Mouse (Mus musculus) intestine, embryonic 16.5 days (tissue): ENCODE results near the gene Tlk2. TPM values are rescaled to one million over a fixed set of nuclear protein-coding genes. Genes with fewer than 3 reads are reported as not detected.

ENCODE experiments used
- ATAC-seq: fragments of 200-750 bp; cut with Nextera tagmentation; 2 replicates; pipeline ENCODE4 v1.8.0; 2017; ENCODE audit warnings: moderate TSS enrichment, moderate library complexity
- H3K27ac ChIP-seq: fragments of 300-500 bp; sonication (generic); 2 replicates; pipeline ENCODE4 v1.5.1; 2014; ENCODE audit warnings: mild to moderate bottlenecking, low read length
- H3K27me3 ChIP-seq: fragments of 300-500 bp; sonication (generic); replicated peaks from 2 replicates; pipeline ENCODE4 v1.6.1; 2014; ENCODE audit warnings: low read length, control low read depth, mixed read lengths; ENCODE audit not compliant: control insufficient read depth, insufficient read depth
- H3K36me3 ChIP-seq: fragments of 300-500 bp; sonication (generic); 2 replicates; pipeline ENCODE4 v1.6.1; 2014; ENCODE audit warnings: low read length, control low read depth; ENCODE audit not compliant: control insufficient read depth, insufficient read depth
- H3K4me1 ChIP-seq: fragments of 300-500 bp; sonication (generic); 2 replicates; pipeline ENCODE4 v1.6.1; 2014; ENCODE audit warnings: low read length, control low read depth, mixed read lengths; ENCODE audit not compliant: control insufficient read depth, insufficient read depth
- H3K4me2 ChIP-seq: fragments of 300-500 bp; sonication (generic); 2 replicates; pipeline ENCODE4 v1.6.1; 2014; ENCODE audit warnings: low read depth, low read length, control low read depth
- H3K4me3 ChIP-seq: fragments of 300-500 bp; sonication (generic); 2 replicates; pipeline ENCODE4 v1.5.1; 2014; ENCODE audit warnings: mild to moderate bottlenecking, low read length
- H3K9ac ChIP-seq: fragments of 300-500 bp; sonication (generic); 2 replicates; pipeline ENCODE4 v1.6.1; 2014; ENCODE audit warnings: low read depth, low read length
- H3K9me3 ChIP-seq: fragments of 300-500 bp; sonication (generic); 2 replicates; pipeline ENCODE4 v1.6.1; 2016; ENCODE audit warnings: low read length, control low read depth; ENCODE audit not compliant: control insufficient read depth
- WGBS: fragments of 180-500 bp; shearing (Covaris S2); extraction: QIAGEN DNeasy Blood & Tissue Kit; methylation state at CpG from one replicate; pipeline ENCODE4 v1.1.7; 2014; 5-methylcytosine and 5-hydroxymethylcytosine counted together
- polyA plus RNA-seq: library from polyadenylated mRNA; unstranded; fragments of >200 nt; fragmentation: Nextera tagmentation; extraction: Ambion mirVana; gene quantifications from 2 replicates; pipeline ENCODE4 v1.2.1, GENCODE M21; 2015

Tlk2 gene
- polyA plus RNA-seq, 1 experiment from 2014 or later: 8.4 TPM

GRCm38 (mm10) chr11:105270155-105270554, 91.5 kb downstream of the Tlk2 start:
- H3K4me1 ChIP-seq: no peaks in the 10 kb centered on the region
- no peaks in the 10 kb centered on the region for H3K27me3 ChIP-seq
- no peak overlapping the region for H3K27ac ChIP-seq
- no peaks in the 10 kb centered on the region for H3K9me3 ChIP-seq
- H3K36me3 ChIP-seq: peaks cover 5% of the 10 kb centered on the region; the same call in 1 of the 2 replicates
- H3K4me3 ChIP-seq: no peak overlapping the region
- 29% methylated on average over 2 of the region's 2 CpGs for WGBS
- H3K4me2 ChIP-seq: no peak overlapping the region
- no peak for ATAC-seq
- no peak overlapping the region for H3K9ac ChIP-seq

DNA sequence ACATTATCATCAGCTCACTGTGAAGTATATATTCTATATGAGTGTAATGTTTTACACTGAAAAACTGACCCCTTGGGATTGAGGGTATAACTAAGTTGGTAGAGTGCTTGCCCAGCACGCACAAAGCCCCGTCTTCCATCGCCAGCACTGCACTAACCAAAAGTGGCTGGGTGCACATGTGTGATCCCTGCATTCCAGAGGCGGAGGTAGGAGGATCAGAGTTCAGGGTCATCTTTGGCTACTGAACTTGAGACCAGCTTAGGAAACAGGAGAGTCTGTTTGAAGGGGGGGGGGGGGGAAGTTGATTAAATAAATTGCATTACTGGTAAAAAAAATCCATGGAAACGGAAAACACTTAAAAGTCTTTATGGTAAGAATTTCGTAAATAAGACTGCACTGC, 101.8 kb downstream of the Tlk2 start:
- H3K9me3 ChIP-seq: no peaks in the 10 kb centered on the region
- no peak overlapping the region for H3K27ac ChIP-seq
- no peaks in the 10 kb centered on the region for H3K27me3 ChIP-seq
- no peaks in the 10 kb centered on the region for H3K4me1 ChIP-seq
- peaks cover 7% of the 10 kb centered on the region for H3K36me3 ChIP-seq
- no peak overlapping the region for H3K9ac ChIP-seq
- no peak overlapping the region for H3K4me3 ChIP-seq
- H3K4me2 ChIP-seq: no peak overlapping the region
- ATAC-seq: no peak
- WGBS: 88% methylated on average over 6 of the region's 6 CpGs

GRCm38 (mm10) chr11:105281291-105281690, 102.7 kb downstream of the Tlk2 start:
- peaks cover 6% of the 10 kb centered on the region for H3K36me3 ChIP-seq
- no peak overlapping the region for H3K27ac ChIP-seq
- ATAC-seq: no peak
- no peaks in the 10 kb centered on the region for H3K9me3 ChIP-seq
- H3K9ac ChIP-seq: no peak overlapping the region
- no peak overlapping the region for H3K4me3 ChIP-seq
- no peak overlapping the region for H3K4me2 ChIP-seq
- WGBS: 88% methylated on average over 7 of the region's 7 CpGs
- no peaks in the 10 kb centered on the region for H3K27me3 ChIP-seq
- no peaks in the 10 kb centered on the region for H3K4me1 ChIP-seq

- Histone ChIP-seq H3K4me1 (no peaks in the 10 kb centered on the region), H3K4me2 (no peak overlapping the region), H3K36me3 (peaks cover 4% of the 10 kb centered on the region; the same call in 1 of the 2 replicates), H3K4me3 (no peak overlapping the region), H3K27ac (no peak overlapping the region), H3K9me3 (no peaks in the 10 kb centered on the region), H3K9ac (no peak overlapping the region), H3K27me3 (no peaks in the 10 kb centered on the region)
- no peak for ATAC-seq
- WGBS: 85% methylated on average over 12 of the region's 12 CpGs
These were observed 103.3 kb downstream of the Tlk2 start for GRCm38 (mm10) chr11:105281763-105282459.

DNA sequence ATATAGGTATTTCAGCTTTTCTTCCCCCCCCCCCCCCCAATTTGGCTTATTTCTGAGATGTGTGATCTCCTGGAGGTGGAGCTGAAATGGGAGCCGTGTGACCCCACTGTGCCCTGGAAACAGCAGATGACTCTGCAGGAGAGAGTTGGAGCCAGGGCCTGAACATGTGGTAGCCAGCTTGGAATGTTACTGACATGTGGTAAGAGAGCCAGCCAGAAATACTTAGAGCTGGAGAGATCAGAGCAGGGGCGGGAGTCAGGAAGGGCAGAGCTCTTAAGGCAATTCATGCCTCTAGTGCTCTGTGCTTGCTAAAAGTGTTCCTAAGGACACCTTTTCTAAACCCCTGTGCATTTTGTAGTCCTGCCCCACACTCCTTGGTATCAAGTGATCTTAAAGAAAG, 103.9 kb downstream of the Tlk2 start:
- H3K27me3 ChIP-seq: no peaks in the 10 kb centered on the region
- no peak overlapping the region for H3K4me3 ChIP-seq
- no peaks in the 10 kb centered on the region for H3K4me1 ChIP-seq
- WGBS: 45% methylated on average over 2 of the region's 2 CpGs
- peaks cover 4% of the 10 kb centered on the region; the same call in 1 of the 2 replicates for H3K36me3 ChIP-seq
- ATAC-seq: no peak
- no peak overlapping the region for H3K27ac ChIP-seq
- no peaks in the 10 kb centered on the region for H3K9me3 ChIP-seq
- no peak overlapping the region for H3K4me2 ChIP-seq
- no peak overlapping the region for H3K9ac ChIP-seq

DNA sequence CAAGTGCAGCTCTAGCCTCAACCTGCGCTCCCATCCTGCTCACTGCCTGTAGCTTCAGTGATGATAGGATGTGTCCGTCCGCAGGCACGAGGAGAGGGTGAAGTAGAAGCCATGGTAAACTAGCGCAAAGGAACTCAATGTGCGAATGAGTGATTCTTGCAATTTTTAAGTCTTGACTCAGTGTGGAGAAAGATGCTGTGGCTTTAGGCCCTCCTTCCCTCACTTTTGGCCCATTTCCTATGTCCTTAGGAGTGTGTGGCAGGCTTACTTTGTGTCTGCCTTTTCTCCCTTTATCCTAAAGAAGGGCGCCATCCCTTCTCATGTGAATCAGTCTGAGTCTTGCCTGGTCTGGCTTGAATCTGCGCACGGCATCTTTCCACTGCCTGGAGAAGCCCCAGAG, 104.4 kb downstream of the Tlk2 start:
- 95% methylated on average over 9 of the region's 9 CpGs for WGBS
- Histone ChIP-seq H3K27me3 (no peaks in the 10 kb centered on the region), H3K4me2 (no peak overlapping the region), H3K9ac (no peak overlapping the region), H3K9me3 (no peaks in the 10 kb centered on the region), H3K27ac (no peak overlapping the region), H3K4me1 (no peaks in the 10 kb centered on the region), H3K36me3 (peaks cover 4% of the 10 kb centered on the region), H3K4me3 (no peak overlapping the region)
- no peak for ATAC-seq

- no peaks in the 10 kb centered on the region for H3K4me1 ChIP-seq
- no peak overlapping the region for H3K4me3 ChIP-seq
- H3K36me3 ChIP-seq: peaks cover 3% of the 10 kb centered on the region
- no peaks in the 10 kb centered on the region for H3K9me3 ChIP-seq
- no peak overlapping the region for H3K9ac ChIP-seq
- no peak overlapping the region for H3K4me2 ChIP-seq
- H3K27ac ChIP-seq: no peak overlapping the region
- 56% methylated on average over 3 of the region's 3 CpGs for WGBS
- peak; percentile 76 for ATAC-seq
- H3K27me3 ChIP-seq: no peaks in the 10 kb centered on the region
These were observed 107.1 kb downstream of the Tlk2 start for GRCm38 (mm10) chr11:105285720-105286119.

DNA sequence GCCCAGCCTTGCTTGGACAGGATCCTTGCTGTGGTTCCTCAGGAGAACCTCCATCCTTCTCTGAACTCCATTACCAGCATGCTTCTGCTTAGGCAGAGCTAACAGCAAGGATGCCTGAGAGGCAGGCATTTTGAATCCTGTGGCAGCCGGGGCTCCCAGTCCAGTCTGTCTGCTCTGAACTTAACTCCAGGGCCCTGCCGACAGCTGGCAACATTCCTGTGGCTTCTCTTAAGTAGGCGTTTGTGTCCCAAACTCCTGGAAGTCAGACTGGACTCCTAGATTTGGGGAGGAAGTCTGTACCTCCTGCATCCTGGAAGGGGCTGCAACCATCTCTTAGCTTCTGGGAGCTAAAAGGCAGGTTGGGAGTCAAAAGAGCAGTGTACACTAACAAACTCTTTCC, 110.8 kb downstream of the Tlk2 start:
- Histone ChIP-seq H3K36me3 (no peaks in the 10 kb centered on the region; the same call in 1 of the 2 replicates), H3K4me2 (no peak overlapping the region), H3K27ac (no peak overlapping the region), H3K4me3 (no peak overlapping the region), H3K9me3 (no peaks in the 10 kb centered on the region), H3K27me3 (peaks cover 17% of the 10 kb centered on the region), H3K4me1 (peaks cover 15% of the 10 kb centered on the region), H3K9ac (no peak overlapping the region)
- 47% methylated on average over 3 of the region's 3 CpGs for WGBS
- ATAC-seq: no peak

DNA sequence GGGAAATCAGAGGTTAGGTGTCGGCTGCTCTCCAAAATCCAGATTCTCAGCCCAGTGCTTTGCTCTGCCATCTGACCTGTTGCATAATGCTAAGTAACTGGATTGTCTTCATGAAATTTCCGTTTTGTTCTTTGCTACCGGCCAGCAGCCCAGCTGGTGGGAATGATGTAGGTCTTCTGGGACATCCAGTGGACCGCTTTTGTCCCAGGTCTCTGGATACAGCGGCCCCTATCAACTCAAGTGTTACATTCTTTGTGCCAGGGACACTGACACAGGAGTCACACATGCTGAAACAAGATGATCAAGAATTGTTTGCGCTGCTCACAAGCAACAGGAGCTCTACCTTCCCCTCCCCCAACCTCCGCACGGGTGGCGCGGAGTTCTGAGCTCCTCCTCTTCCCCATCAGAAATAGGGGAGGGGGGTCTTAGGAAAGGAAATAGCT, 113.1 kb downstream of the Tlk2 start:
- peak; percentile 19; the same call in 1 of the 2 replicates for ATAC-seq

More for the DNA sequence above, 113.1 kb downstream of the Tlk2 start:
- no peaks in the 10 kb centered on the region; the same call in 1 of the 2 replicates for H3K36me3 ChIP-seq
- H3K4me2 ChIP-seq: peak overlapping the region; percentile 87
- peaks cover 16% of the 10 kb centered on the region for H3K4me1 ChIP-seq
- H3K27ac ChIP-seq: peak overlapping the region; percentile 87
- H3K27me3 ChIP-seq: peaks cover 17% of the 10 kb centered on the region
- WGBS: 16% methylated on average over 10 of the region's 10 CpGs
- H3K4me3 ChIP-seq: peak overlapping the region; percentile 64
- H3K9ac ChIP-seq: peak overlapping the region; percentile 72
- H3K9me3 ChIP-seq: no peaks in the 10 kb centered on the region
